ENCODE assay signal across 8 mouse cellular contexts in the genomic region with DNA sequence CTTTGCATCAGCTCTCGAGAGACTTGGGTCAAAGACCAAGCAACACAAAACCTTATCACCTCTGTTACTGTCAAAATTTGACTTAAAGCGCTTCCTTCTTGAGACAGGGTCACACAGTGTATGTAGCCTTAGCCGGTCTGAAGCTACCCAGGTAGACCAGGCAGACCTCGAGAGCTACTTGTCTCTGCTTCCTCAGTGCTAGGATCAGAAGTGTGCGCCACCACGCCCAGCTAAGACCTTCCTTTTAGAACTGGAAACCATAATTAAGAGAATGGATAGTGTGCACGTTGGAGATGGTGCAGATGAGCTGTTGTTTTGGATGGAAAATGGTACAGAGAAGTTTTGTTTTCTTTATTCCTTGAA. TPM values are rescaled to one million over a fixed set of nuclear protein-coding genes. Genes with fewer than 3 reads are reported as not detected.
DNase-seq lines count a peak whose midpoint lies in the region; ATAC-seq and TF ChIP-seq lines count a peak whose summit lies in the region.

No protein-coding gene starts in this region.

- H3K4me2 ChIP-seq in limb, embryonic 13.5 days (replicated peaks), result peak overlapping the region; percentile 86
- peak overlapping the region; percentile 75 for H3K4me2 ChIP-seq in neural tube, embryonic 15.5 days

- 2% methylated on average over 7 of the region's 7 CpGs for WGBS in thymus, adult 2 months
- 6% methylated on average over 7 of the region's 7 CpGs for WGBS in limb, embryonic 13.5 days
- WGBS in neural tube, embryonic 15.5 days, result 3% methylated on average over 7 of the region's 7 CpGs

- no peaks in the 10 kb centered on the region for H3K9me3 ChIP-seq in limb, embryonic 13.5 days
- no peaks in the 10 kb centered on the region for H3K9me3 ChIP-seq in neural tube, embryonic 15.5 days (replicated peaks)

- TF ChIP-seq CTCF in thymus, adult 2 months (IDR thresholded peaks at IDR 0.05; ENCODE audit: borderline replicate concordance, control insufficient read depth, extremely low read depth, insufficient read depth, low read length, poor library complexity), result no peak

- peak; percentile 22; the same call in 1 of the 2 replicates for ATAC-seq in limb, embryonic 13.5 days (ENCODE audit: low FRiP score, low read depth)
- peak; percentile 68 for ATAC-seq in neural tube, embryonic 15.5 days (ENCODE audit: low FRiP score)

- peak overlapping the region; percentile 90 for H3K27ac ChIP-seq in thymus, adult 2 months (ENCODE audit: control insufficient read depth, insufficient read depth, low read length)
- H3K27ac ChIP-seq in limb, embryonic 13.5 days, result peak overlapping the region; percentile 72; the same call in 1 of the 2 replicates
- H3K27ac ChIP-seq in neural tube, embryonic 15.5 days (replicated peaks), result peak overlapping the region; percentile 95

- DNase-seq in adrenal gland, postnatal 25 days, result peak; percentile 4
- DNase-seq in adrenal gland, postnatal 14 days, result no peak
- DNase-seq in thymus, adult 2 months, result no peak
- no peak for DNase-seq in thymus, postnatal 14 days
- DNase-seq in right cerebral cortex, adult 2 months (ENCODE audit: low spot score in 2 of 2), result no peak
- DNase-seq in cerebellum, postnatal 14 days, result no peak

- H3K27me3 ChIP-seq in thymus, adult 2 months (ENCODE audit: control insufficient read depth, insufficient read depth, low read length), result no peaks in the 10 kb centered on the region
- no peaks in the 10 kb centered on the region for H3K27me3 ChIP-seq in limb, embryonic 13.5 days
- no peaks in the 10 kb centered on the region for H3K27me3 ChIP-seq in neural tube, embryonic 15.5 days (replicated peaks)

- no peak for TF ChIP-seq POLR2A in thymus, adult 2 months (IDR thresholded peaks at IDR 0.05; ENCODE audit: control insufficient read depth, extremely low read depth, insufficient read depth, low read length, poor library complexity)

- H3K4me3 ChIP-seq in thymus, adult 2 months (ENCODE audit: control insufficient read depth, insufficient read depth, low read length), result peak overlapping the region; percentile 91
- peak overlapping the region; percentile 85 for H3K4me3 ChIP-seq in limb, embryonic 13.5 days
- H3K4me3 ChIP-seq in neural tube, embryonic 15.5 days (replicated peaks), result peak overlapping the region; percentile 88

- no peaks in the 10 kb centered on the region for H3K36me3 ChIP-seq in thymus, adult 2 months (ENCODE audit: control insufficient read depth, insufficient read depth, low read length)
- H3K36me3 ChIP-seq in limb, embryonic 13.5 days, result no peaks in the 10 kb centered on the region
- H3K36me3 ChIP-seq in neural tube, embryonic 15.5 days, result no peaks in the 10 kb centered on the region

- peak overlapping the region; percentile 86 for H3K9ac ChIP-seq in limb, embryonic 13.5 days
- peak overlapping the region; percentile 82 for H3K9ac ChIP-seq in neural tube, embryonic 15.5 days (replicated peaks)

- H3K4me1 ChIP-seq in thymus, adult 2 months (replicated peaks; ENCODE audit: control insufficient read depth, insufficient read depth, low read length), result 0 out of 2 replicates have a peak, but pooled peaks cover 2% of the 10 kb centered on the region
- H3K4me1 ChIP-seq in limb, embryonic 13.5 days, result peaks cover 19% of the 10 kb centered on the region
- H3K4me1 ChIP-seq in neural tube, embryonic 15.5 days, result peaks cover 37% of the 10 kb centered on the region

RNA-seq across cellular contexts. Expression of a gene that starts 4.2 kb away (rescaled TPM):
- total RNA-seq in adrenal gland, postnatal 25 days (2021), result 51.2 and 53.0 TPM in 2 replicates
- total RNA-seq in adrenal gland, postnatal 14 days (2021), result 49.2 and 57.3 TPM in 2 replicates
- polyA plus RNA-seq in thymus, adult 2 months (2012; rRNA removed), result 27.5 and 27.6 TPM in 2 replicates
- polyA plus RNA-seq in limb, embryonic 13.5 days (2015; fragmentation: Nextera tagmentation; extraction: Ambion mirVana), result 30.6 and 33.0 TPM in 2 replicates
- 41.3 and 49.3 TPM in 2 replicates for polyA plus RNA-seq in neural tube, embryonic 15.5 days (2015; fragmentation: Nextera tagmentation; extraction: Ambion mirVana)
